Mouse (Mus musculus): Measurements from ENCODE around the gene Plscr3.

The Plscr3 gene

DNA sequence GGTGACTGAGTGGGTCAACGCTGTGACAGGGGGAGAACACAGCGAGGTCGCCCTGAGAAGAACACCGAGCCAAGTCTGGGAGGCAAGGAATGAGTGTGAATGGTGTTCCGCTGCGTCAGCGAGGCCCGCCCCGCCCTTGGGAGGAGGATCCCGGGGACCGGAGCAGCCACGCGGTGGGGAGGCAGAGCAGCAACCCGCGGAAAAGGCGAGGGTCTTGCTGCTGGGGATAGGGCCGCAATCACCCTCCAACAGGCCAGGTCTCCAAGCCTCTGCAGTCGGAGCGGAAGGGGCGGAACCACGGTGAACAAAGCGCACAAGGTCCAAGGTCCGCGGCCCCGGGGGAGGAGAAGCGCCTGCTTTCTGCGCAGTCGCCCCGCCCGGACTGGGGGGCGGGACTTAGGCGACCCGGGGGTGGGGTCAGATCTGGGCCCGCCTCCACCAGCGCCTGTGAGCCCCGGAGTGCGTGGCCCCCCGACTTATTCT, at the start of gene Plscr3:
Gene Plscr3, plus strand, starts transcription at position 179 of the 483 bp plus-strand sequence.
- peak; percentile 98 for DNase-seq

DNA sequence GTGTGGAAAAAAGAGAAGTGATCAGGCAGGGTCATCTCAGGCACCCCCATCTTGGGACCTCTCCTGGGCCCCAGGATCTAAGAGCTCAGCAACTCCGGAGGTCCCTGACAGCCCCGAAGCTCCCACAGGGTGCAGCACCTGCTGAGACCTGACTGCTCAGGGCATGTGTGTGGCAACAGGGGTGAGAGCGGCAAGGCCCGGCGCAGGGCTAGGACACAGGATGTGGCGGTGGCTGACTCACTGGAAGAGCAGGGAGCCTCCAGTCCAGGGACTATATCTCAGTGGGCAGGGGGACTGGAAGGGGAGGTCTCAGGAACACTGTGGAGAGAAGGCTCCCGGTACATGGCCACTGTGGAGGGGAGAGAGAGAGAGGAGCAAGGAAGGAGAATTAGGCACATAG, 48.3 kb upstream of the Plscr3 start:
- DNase-seq: no peak

GRCm38 (mm10) chr11:69799394-69800137, 46.6 kb upstream of the Plscr3 start:
- peak; percentile 61 for DNase-seq

GRCm38 (mm10) chr11:69800138-69800391, 46.1 kb upstream of the Plscr3 start:
- no peak for DNase-seq

DNA sequence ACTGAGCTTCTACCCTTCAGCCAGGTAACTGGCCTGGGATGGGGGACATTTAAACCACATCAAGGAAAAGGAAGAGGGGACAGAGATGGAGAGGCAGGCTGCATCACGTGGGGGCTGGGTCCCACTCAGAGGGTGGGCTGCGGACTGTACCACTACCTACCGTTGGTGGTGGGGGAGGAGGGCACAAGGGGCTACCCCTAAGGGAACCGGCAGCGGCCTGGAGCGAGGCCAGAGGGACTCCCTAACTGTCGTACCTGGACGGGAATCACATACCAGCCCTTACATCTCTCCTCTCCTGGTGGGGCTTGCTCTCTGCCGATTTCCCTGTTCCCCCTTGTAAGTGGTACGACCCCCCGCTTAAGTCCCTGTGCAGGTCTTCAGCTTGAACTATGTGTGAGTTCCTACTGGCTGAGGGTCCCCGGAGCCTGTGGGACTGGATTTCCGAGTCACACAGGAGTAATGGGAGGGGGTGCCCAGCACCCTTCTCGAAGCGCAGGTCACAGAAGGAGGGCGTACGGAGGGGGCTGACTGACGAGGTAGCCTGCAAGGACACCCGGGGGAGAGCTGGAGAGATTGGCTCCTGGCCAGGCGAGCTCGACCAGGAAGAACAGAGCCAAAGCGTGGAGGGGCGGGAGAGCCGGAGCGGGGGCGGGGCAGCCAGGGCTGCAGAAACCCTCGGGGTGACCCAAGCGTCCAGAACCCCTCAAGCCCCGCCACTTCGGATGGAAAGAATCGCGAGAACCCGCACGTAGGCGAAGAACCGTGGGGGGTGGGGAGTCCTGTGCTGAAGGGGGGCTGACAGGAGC, 45.6 kb upstream of the Plscr3 start:
- DNase-seq: peak; percentile 88

DNA sequence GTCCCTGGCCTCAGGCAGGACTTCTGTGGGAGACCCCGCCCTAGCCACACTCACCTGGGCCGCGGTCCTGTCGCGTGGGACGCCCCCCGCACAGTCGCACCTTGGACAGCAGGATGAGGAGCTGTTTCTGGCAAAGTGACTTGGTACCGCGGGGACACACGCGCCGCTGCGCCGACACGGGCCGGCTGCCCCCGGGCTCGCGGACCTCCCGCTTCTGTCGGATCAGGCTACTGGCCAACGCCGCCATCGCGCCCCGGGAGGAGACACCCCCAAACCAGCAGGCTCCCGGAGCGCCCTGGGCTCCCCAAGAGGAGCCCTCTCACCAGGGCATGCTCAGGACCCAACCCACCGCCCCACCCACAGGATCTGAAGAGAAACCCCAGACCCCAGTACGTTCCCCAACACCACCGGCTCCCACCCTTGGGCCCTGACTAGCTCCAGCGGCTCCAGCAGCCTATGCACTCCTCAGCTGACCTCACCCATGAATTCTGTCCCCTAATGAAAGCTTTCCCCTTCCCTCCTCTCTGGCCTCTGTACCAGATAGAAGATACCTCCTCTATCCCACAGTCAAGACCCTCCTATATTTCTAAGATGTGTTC, 44.7 kb upstream of the Plscr3 start, which contains the start of gene Fgf11:
Gene Fgf11, minus strand, starts transcription at position 479 of the 599 bp plus-strand sequence.
- DNase-seq: peak; percentile 12

DNA sequence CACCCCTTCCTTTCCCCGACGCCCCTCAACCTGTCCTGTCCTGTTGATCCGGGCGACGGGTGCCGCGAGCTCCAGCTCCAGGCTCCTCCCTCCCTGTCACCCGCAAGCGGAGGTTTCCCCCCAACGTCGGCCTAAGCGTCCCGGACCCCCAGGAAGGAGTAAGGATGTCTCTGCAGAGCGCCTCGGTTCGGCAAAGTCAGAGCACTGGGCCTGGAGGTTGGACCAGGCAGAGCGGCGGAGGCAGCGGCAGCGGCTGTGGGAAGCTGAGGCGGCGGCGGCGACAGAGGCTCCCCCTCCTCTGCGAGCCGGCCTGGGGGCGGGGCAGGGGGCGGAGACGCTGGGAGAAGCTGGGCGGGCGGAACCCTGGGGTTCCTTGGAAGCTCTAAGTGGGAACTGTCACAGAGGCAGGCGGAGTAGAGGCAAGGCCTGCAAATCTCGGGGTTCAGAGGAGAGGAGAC, 43.5 kb upstream of the Plscr3 start:
- DNase-seq: peak; percentile 87

- no peak for DNase-seq
These were observed 42.8 kb upstream of the Plscr3 start for GRCm38 (mm10) chr11:69803328-69803727.

DNA sequence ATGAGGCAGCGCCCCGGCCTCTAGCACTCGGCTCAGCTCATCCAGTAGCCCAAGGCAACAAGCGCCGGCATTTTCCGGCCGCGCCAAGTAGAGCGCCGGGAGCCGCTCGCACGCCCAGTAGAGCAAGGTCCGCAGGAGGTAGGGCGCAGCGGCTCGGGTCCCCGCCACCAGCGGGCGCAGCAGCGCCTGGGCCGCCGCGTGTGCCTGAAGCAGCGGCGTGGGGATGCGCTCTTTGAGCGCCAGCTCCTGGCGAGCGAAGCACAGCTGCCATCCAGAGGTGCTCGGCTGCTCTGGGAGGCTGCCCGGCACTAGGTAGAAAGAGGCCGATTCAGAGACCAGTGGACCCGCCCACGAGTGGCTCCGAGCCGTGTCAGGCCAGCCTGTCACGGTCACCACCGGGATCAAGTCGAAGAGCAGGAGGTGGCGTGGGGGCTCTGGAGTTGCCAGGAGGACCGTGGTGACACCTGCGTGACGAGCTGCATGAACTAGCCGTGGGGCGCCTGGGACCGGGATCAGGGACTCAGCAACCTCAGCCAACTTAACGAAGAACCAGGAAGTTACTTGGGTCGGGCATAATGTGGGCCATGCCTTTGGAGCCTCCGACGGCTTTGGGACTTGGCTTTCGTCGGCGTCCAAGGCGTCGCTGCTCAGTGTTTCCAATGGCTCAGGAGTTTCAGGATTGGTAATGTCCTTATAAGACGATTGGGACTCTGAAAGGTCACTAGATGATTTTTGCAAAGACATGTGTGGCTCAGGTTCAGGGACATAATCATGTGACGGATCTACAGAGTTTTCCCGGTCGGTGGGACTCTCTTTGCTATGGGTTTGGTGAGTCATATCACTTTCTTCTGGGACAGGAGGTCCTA, 42.2 kb upstream of the Plscr3 start:
- peak; percentile 89 for DNase-seq

- no peak for DNase-seq
These were observed 41.6 kb upstream of the Plscr3 start for GRCm38 (mm10) chr11:69804652-69804940.

- DNase-seq: peak; percentile 20
These were observed 40.9 kb upstream of the Plscr3 start, which contains the start of gene Tmem102 for GRCm38 (mm10) chr11:69804972-69805909. Gene Tmem102, minus strand, starts transcription at chr11:69805624.

GRCm38 (mm10) chr11:69806378-69806777, 39.8 kb upstream of the Plscr3 start:
- DNase-seq: no peak

GRCm38 (mm10) chr11:69807641-69808040, 38.5 kb upstream of the Plscr3 start:
- no peak for DNase-seq

GRCm38 (mm10) chr11:69810280-69810679, 35.9 kb upstream of the Plscr3 start:
- DNase-seq: no peak

DNA sequence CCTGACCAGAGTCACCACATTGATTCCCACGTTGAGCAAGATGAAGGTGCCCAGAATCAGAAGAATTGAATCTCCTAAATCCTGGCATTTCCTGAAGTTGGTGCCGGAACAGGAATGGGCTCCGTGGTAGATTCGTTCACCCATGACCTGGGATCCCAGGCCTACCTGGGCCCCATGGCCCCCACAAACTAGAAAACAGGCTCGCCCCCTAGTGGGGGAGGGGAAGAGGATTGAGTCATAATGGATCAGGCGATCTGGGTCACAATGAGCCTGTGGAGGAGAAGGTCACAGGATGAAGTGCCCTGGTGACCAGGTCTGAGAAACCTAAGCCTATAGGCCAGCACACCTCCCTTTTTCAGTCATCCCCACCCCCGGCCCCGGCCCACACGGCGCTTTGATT, 31.0 kb upstream of the Plscr3 start, which contains the start of gene Gm39566:
Gene Gm39566, minus strand, starts transcription at position 144 of the 400 bp plus-strand sequence.
- DNase-seq: no peak

DNA sequence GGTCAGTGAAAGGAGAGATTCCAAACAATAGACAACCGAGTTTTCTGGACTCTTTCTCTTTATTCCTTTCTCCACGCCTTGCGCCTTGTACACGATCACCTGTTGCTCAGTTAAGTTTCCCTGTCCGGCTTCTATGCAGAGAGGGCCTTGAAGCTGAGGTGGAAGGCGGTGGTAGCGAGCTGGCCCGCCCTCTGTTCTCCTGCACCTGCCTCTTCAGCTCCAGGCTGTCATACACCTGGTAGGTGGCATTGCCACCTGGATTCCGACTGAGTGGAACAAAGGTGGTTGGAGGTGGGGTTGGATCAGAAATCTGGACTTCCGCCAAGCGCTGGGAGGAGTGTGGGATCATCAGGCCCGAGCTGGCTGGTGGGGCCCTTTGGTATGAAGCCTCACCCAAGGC, 29.7 kb upstream of the Plscr3 start:
- no peak for DNase-seq

GRCm38 (mm10) chr11:69818365-69818764, 27.8 kb upstream of the Plscr3 start, which contains the start of gene Spem2:
Gene Spem2, minus strand, starts transcription at chr11:69818465.
- no peak for DNase-seq

DNA sequence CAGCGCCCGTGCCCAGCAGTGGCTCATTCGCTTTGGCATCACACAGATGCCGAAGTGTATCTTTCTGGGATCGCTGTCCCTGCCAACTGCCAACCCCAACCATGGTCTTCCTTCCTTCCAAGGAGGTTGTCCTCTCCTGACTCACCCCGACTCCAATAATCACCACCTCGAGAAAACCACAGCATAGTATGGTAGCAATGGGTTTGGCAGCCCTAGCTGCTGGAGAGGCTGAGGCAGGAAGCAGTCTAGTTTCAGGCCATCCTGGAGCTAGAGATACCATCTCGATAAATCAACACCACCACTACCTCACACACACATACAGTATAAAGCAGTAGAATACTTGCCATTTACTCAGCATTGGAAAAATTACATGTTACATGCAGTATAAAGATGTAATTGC, 27.3 kb upstream of the Plscr3 start:
- DNase-seq: no peak

- DNase-seq: no peak
These were observed 24.1 kb upstream of the Plscr3 start, which contains the start of gene Spem1 for GRCm38 (mm10) chr11:69822080-69822479. Gene Spem1, minus strand, starts transcription at chr11:69822180.

DNA sequence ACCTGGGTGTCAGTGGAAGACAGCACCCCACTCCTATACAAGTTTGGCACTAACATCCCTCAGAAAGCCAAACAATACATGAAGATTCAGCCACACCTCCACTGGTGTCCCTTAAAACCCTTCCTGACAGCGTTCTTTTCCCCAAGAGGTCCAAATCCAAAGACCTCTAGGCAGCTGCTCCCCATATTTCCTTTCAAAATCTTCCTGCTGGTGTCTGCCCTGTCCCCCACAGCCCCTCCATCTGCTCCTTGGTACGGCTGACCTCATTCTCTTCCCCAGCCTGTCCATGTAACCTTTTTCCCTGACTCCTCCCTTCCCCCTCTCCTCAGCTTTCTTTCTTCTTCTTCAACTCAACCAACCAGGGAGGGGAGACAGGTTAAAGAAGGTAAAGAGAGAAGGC, 22.7 kb upstream of the Plscr3 start:
- no peak for DNase-seq

GRCm38 (mm10) chr11:69828832-69829231, 17.3 kb upstream of the Plscr3 start:
- no peak for DNase-seq
